Mouse (Mus musculus) CH12.LX (cell line): Measurements from ENCODE around the gene Cmtm3. TPM values are rescaled to one million over a fixed set of nuclear protein-coding genes. Genes with fewer than 3 reads are reported as not detected.
A peak's percentile ranks its signal among the peaks of the same experiment; 100 is the strongest.
"Not testable (repeated sequence)": the region's sequence is repeated elsewhere in the genome, so short reads cannot be mapped to it uniquely, and the experiment has no call there.

Source experiments
- DNase-seq: peaks from one replicate; pipeline ENCODE4 v3.0.0-alpha.2; 2013; ENCODE audit errors: extremely low read depth
- H3K27ac ChIP-seq: 2 replicates; pipeline ENCODE4 v1.5.1; 2012; ENCODE audit warnings: low read depth, mild to moderate bottlenecking, control low read depth, moderate library complexity; ENCODE audit not compliant: insufficient read depth
- H3K27me3 ChIP-seq: replicated peaks from 2 replicates; pipeline ENCODE3; 2012; ENCODE audit warnings: inconsistent platforms
- H3K36me3 ChIP-seq, 2 experiments: replicated peaks in 1 of 2; 2 replicates each; pipeline versions ENCODE3 to v1.6.1; 2012; ENCODE audit warnings: inconsistent platforms in 1 of 2, low read length in 1 of 2, mild to moderate bottlenecking in 1 of 2, mixed read lengths in 1 of 2, moderate library complexity in 1 of 2; ENCODE audit not compliant: control insufficient read depth in 1 of 2, insufficient read depth in 1 of 2
- H3K4me1 ChIP-seq, 2 experiments: 2 replicates each; pipeline ENCODE4 v1.6.1; 2012; ENCODE audit warnings: inconsistent platforms in 1 of 2, moderate library complexity in 1 of 2; ENCODE audit not compliant: insufficient read depth in 2 of 2, control insufficient read depth in 1 of 2
- H3K4me2 ChIP-seq: 2 replicates; pipeline ENCODE4 v1.6.1; 2012; ENCODE audit warnings: low read depth, mild to moderate bottlenecking, control low read depth; ENCODE audit not compliant: poor library complexity, insufficient read depth, severe bottlenecking
- H3K4me3 ChIP-seq, 3 experiments: fragments of 150-350 bp in 1 of 3; sonication (generic) in 1 of 3; replicated peaks in 1 of 3; 2 replicates each; pipeline versions ENCODE3 to v1.5.1; 2011 to 2012; ENCODE audit warnings: low read depth in 2 of 3, low read length in 2 of 3, mild to moderate bottlenecking in 2 of 3, moderate library complexity in 2 of 3, control low read depth in 1 of 3, improper control_type of control experiment in 1 of 3, inconsistent platforms in 1 of 3, mixed read lengths in 1 of 3; ENCODE audit not compliant: poor library complexity in 1 of 3
- H3K79me2 ChIP-seq: replicated peaks from 2 replicates; pipeline ENCODE4 v1.6.1; 2012; ENCODE audit warnings: mild to moderate bottlenecking, moderate library complexity; ENCODE audit not compliant: control insufficient read depth, poor library complexity, insufficient read depth, severe bottlenecking; ENCODE audit errors: extremely low read depth
- H3K9ac ChIP-seq: 2 replicates; pipeline ENCODE4 v1.6.1; 2012; ENCODE audit warnings: low read depth, mild to moderate bottlenecking, control low read depth, moderate library complexity; ENCODE audit not compliant: insufficient read depth
- H3K9me3 ChIP-seq: replicated peaks from 2 replicates; pipeline ENCODE3; 2012; ENCODE audit warnings: low read length, inconsistent platforms, mixed read lengths
- CTCF ChIP-seq, 2 experiments: IDR thresholded peaks in 1 of 2; conservative IDR thresholded peaks in 1 of 2; 2 replicates each; pipeline ENCODE4 v1.5.1; 2011 to 2012; ENCODE audit warnings: low read depth in 2 of 2, low read length in 2 of 2, improper control_type of control experiment in 1 of 2, inconsistent platforms in 1 of 2, mild to moderate bottlenecking in 1 of 2, moderate library complexity in 1 of 2
- HCFC1 ChIP-seq: IDR thresholded peaks from 2 replicates; pipeline ENCODE4 v1.6.1; 2012; ENCODE audit warnings: low read depth, mild to moderate bottlenecking, inconsistent platforms, low read length, improper control_type of control experiment
- RAD21 ChIP-seq: IDR thresholded peaks from 2 replicates; pipeline ENCODE4 v1.6.1; 2011; ENCODE audit warnings: low read depth, mild to moderate bottlenecking, low read length, improper control_type of control experiment, moderate library complexity
- dilution Hi-C: fragments of 300-500 bp; cut with MboI; formaldehyde crosslinking; loops from 2 replicates; pipeline ENCODE4 v1.14.3; 2020; ENCODE audit warnings: low sequenced_read_pairs; ENCODE audit not compliant: extremely low pct_unique_long_range_greater_than_20kb, extremely low pct_ligation_motif_present
- in situ Hi-C: fragments of 300-500 bp; cut with MboI; formaldehyde crosslinking; loops from 3 replicates; pipeline ENCODE4 v1.14.3; 2019; ENCODE audit warnings: low sequenced_read_pairs, low pct_ligation_motif_present, low pct_unique_long_range_greater_than_20kb, mixed read lengths
- polyA plus RNA-seq: library from polyadenylated mRNA; unstranded; fragments of >175 nt; gene quantifications from 2 replicates; pipeline ENCODE4 v1.2.1, GENCODE M21; 2012; ENCODE audit warnings: low read depth; ENCODE audit not compliant: insufficient read length
- total RNA-seq, 2 experiments: library from RNA; depleted of rRNA; stranded (reverse); fragments of 300-350 nt in 1 of 2; fragments of >200 nt in 1 of 2; gene quantifications; 2 replicates each; pipeline ENCODE4 v1.2.3; 2012 to 2014

The Cmtm3 gene
- total and polyA plus RNA-seq, 3 experiments: 3.9 to 11.0 (median 4.3) TPM

GRCm38 (mm10) chr8:104312023-104312422 lies 27.2 kb upstream of the Cmtm3 start:
- H3K9ac ChIP-seq, H3K9me3 ChIP-seq, H3K27ac ChIP-seq, in situ Hi-C loops, dilution Hi-C loops, DNase-seq, H3K4me3 ChIP-seq, H3K36me3 ChIP-seq, H3K4me2 ChIP-seq, H3K79me2 ChIP-seq, H3K4me1 ChIP-seq, H3K27me3 ChIP-seq: not testable (repeated sequence)

GRCm38 (mm10) chr8:104313311-104313710 lies 25.9 kb upstream of the Cmtm3 start:
- in situ Hi-C loops (no loop called here), dilution Hi-C loops (no loop called here)
- H3K36me3 ChIP-seq: no peaks in the 10 kb centered on the region
- H3K4me3 ChIP-seq: no peak overlapping the region
- H3K27me3 ChIP-seq: peaks cover 3% of the 10 kb centered on the region
- no peak for DNase-seq
- no peak overlapping the region for H3K9ac ChIP-seq
- H3K9me3 ChIP-seq: no peaks in the 10 kb centered on the region
- TF ChIP-seq CTCF (conservative IDR thresholded peaks at IDR 0.05 in 1 of 2, IDR thresholded peaks at IDR 0.05 in 1 of 2; ENCODE audit: low read depth in 2 of 2, low read length in 2 of 2) (peak in 1 of 2 experiments; percentile 35; a peak in 1 of 4 replicates), RAD21 (peak; percentile 11), HCFC1 (no peak)
- no peaks in the 10 kb centered on the region for H3K4me1 ChIP-seq
- no peak overlapping the region for H3K27ac ChIP-seq
- H3K79me2 ChIP-seq: no peaks in the 10 kb centered on the region
- H3K4me2 ChIP-seq: no peak overlapping the region

GRCm38 (mm10) chr8:104321267-104321666 lies 17.9 kb upstream of the Cmtm3 start, which contains the start of gene Gm11020:
TSS of gene Gm11020 (plus strand) at chr8:104321567.
- H3K9me3 ChIP-seq, DNase-seq, H3K79me2 ChIP-seq, H3K9ac ChIP-seq, in situ Hi-C loops, H3K4me1 ChIP-seq, H3K27ac ChIP-seq, H3K4me3 ChIP-seq, H3K36me3 ChIP-seq, H3K4me2 ChIP-seq, H3K27me3 ChIP-seq, dilution Hi-C loops: not testable (repeated sequence)

- DNase-seq, H3K27me3 ChIP-seq, H3K79me2 ChIP-seq, H3K9ac ChIP-seq, dilution Hi-C loops, H3K4me1 ChIP-seq, H3K4me3 ChIP-seq, H3K36me3 ChIP-seq, H3K4me2 ChIP-seq, H3K9me3 ChIP-seq, in situ Hi-C loops, H3K27ac ChIP-seq: not testable (repeated sequence)
Observed at GRCm38 (mm10) chr8:104321930-104322329, 17.3 kb upstream of the Cmtm3 start, which contains the start of gene Cmtm2b. TSS of gene Cmtm2b (plus strand) at chr8:104322230.
